Mouse (Mus musculus) heart, postnatal 0 days (tissue): ENCODE results near the gene Olfr819. TPM values are rescaled to one million over a fixed set of nuclear protein-coding genes. Genes with fewer than 3 reads are reported as not detected.
"Not testable (repeated sequence)": the region's sequence is repeated elsewhere in the genome, so short reads cannot be mapped to it uniquely, and the experiment has no call there.

Source experiments
- ATAC-seq: fragments of 200-750 bp; cut with Nextera tagmentation; 2 replicates; pipeline ENCODE4 v1.8.0; 2017; ENCODE audit warnings: low read depth, moderate number of reproducible peaks, moderate library complexity; ENCODE audit not compliant: insufficient read depth
- DNase-seq: peaks from one replicate; pipeline ENCODE4 v3.0.0-alpha.2; 2016; ENCODE audit warnings: low spot score
- H3K27ac ChIP-seq: fragments of 300-500 bp; sonication (generic); 2 replicates; pipeline ENCODE4 v1.5.1; 2014; ENCODE audit warnings: low read depth, mild to moderate bottlenecking
- H3K27me3 ChIP-seq: fragments of 300-500 bp; sonication (generic); 2 replicates; pipeline ENCODE4 v1.6.1; 2014; ENCODE audit warnings: low read length, mixed read lengths; ENCODE audit not compliant: control insufficient read depth, insufficient read depth
- H3K36me3 ChIP-seq: fragments of 300-500 bp; sonication (generic); replicated peaks from 2 replicates; pipeline ENCODE4 v1.6.1; 2014; ENCODE audit warnings: low read length, mixed read lengths; ENCODE audit not compliant: control insufficient read depth, insufficient read depth
- H3K4me1 ChIP-seq: fragments of 300-500 bp; sonication (generic); 2 replicates; pipeline ENCODE4 v1.6.1; 2014; ENCODE audit warnings: antibody characterized with exemption; ENCODE audit not compliant: control insufficient read depth, insufficient read depth
- H3K4me2 ChIP-seq: fragments of 300-500 bp; sonication (generic); 2 replicates; pipeline ENCODE4 v1.6.1; 2014; ENCODE audit warnings: low read depth, mild to moderate bottlenecking, low read length, moderate library complexity
- H3K4me3 ChIP-seq: fragments of 300-500 bp; sonication (generic); 2 replicates; pipeline ENCODE4 v1.5.1; 2014; ENCODE audit warnings: low read depth, low read length
- H3K9ac ChIP-seq: fragments of 300-500 bp; sonication (generic); replicated peaks from 2 replicates; pipeline ENCODE4 v1.6.1; 2014; ENCODE audit warnings: low read depth, low read length, mixed read lengths
- H3K9me3 ChIP-seq: fragments of 300-500 bp; sonication (generic); replicated peaks from 2 replicates; pipeline ENCODE4 v1.6.1; 2016; ENCODE audit warnings: low read length; ENCODE audit not compliant: control insufficient read depth
- CTCF ChIP-seq: IDR thresholded peaks from 2 replicates; pipeline ENCODE4 v1.5.1; 2016; ENCODE audit warnings: antibody characterized with exemption, control low read depth, low read depth
- EP300 ChIP-seq: IDR thresholded peaks from 2 replicates; pipeline ENCODE4 v1.6.1; 2016; ENCODE audit warnings: antibody characterized with exemption, low read depth
- WGBS: fragments of 180-500 bp; shearing (Covaris S2); extraction: QIAGEN DNeasy Blood & Tissue Kit; methylation state at CpG from one replicate; pipeline ENCODE4 v1.1.7; 2014; 5-methylcytosine and 5-hydroxymethylcytosine counted together
- polyA plus RNA-seq: library from polyadenylated mRNA; unstranded; fragments of >200 nt; fragmentation: Nextera tagmentation; extraction: Ambion mirVana; gene quantifications from 2 replicates; pipeline ENCODE4 v1.2.1, GENCODE M21; 2015
- total RNA-seq: library from RNA; depleted of rRNA; stranded (reverse); fragments of >200 nt; gene quantifications from 2 replicates; pipeline ENCODE4 v1.2.3, GENCODE M21; 2014; ENCODE audit warnings: low replicate concordance; rRNA removed

Gene Olfr819
- total RNA-seq: not detected in 2 replicates
- not detected in 2 replicates for polyA plus RNA-seq

DNA sequence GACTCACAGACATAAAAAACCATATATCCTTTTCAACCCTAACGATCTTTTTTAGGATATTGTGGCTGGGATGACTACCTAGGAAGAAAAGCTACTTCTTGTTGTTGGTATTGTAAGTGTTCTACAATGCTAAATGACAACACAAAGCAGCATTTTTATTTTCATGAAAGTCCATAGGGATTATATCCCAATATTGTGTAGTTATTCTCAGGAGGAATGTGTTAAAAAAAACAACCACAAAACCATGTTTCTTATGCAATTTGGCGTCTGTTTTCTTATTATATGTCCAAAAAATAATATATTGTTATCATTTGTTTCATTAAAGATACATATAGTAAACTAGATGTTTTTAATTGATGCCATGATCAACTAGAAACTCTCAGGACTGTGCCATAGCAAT, at the start of gene Olfr819:
Gene Olfr819 (minus strand): TSS at position 101 of the 400 bp plus-strand sequence.
- WGBS: 62% methylated on average over 2 of the region's 2 CpGs
- not testable (repeated sequence) for H3K36me3 ChIP-seq, H3K27me3 ChIP-seq, H3K9me3 ChIP-seq, H3K4me2 ChIP-seq, H3K27ac ChIP-seq, ATAC-seq, DNase-seq, H3K4me3 ChIP-seq, H3K4me1 ChIP-seq, H3K9ac ChIP-seq

DNA sequence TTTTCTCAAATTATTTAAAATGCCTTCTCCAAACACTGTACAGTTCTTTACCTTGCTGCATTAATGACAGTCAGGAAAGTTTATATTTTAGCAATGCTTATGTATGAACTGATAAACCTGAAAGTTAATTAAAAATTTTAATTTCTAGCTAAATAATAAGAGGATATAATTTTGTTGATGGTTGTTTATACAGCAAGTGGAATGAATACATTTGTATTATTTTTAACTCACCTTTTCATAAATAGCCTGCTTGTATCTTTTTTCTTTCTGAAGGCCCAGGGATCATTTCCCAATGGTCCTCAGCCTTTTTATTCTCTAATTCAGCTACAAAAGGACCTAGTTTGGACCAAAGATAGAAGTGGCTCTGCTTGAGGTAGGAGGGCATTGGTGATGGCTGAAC, 45.3 kb upstream of the Olfr819 start, which contains the start of gene Olfr820:
Gene Olfr820 (plus strand): TSS at position 301 of the 400 bp plus-strand sequence.
- H3K27me3 ChIP-seq: no peaks in the 10 kb centered on the region
- ATAC-seq: no peak
- no peak within 1 kb of the TSS for H3K4me2 ChIP-seq
- H3K4me1 ChIP-seq: no peaks in the 10 kb centered on the region
- no peak within 1 kb of the TSS for H3K27ac ChIP-seq
- DNase-seq: no peak
- TF ChIP-seq EP300: no peak
- TF ChIP-seq CTCF: no peak
- no peak within 1 kb of the TSS for H3K9ac ChIP-seq
- H3K4me3 ChIP-seq: no peak within 1 kb of the TSS
- no peaks in the 10 kb centered on the region for H3K36me3 ChIP-seq
- H3K9me3 ChIP-seq: no peaks in the 10 kb centered on the region

DNA sequence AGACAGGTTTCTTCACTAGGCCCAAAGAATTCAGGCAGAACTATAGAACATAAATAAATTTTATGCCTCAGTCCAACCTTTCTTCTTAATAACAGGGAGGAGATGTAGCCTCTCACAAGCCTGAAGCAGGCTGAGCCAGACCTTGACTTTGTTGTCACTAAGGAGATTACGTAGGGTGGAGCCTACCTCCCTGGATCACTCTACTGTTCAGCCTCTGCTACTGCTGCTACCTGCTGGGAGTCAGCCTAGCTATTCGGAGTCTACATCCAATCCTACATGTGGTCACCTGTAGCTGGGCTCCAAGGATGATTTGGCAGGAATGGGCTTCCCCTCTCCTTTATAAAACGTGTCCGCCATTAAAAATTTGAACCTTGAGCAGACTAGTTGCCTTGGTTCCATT, 38.3 kb upstream of the Olfr819 start:
- H3K4me3 ChIP-seq, H3K27me3 ChIP-seq, ATAC-seq, H3K9me3 ChIP-seq, H3K27ac ChIP-seq, H3K9ac ChIP-seq, H3K36me3 ChIP-seq, H3K4me1 ChIP-seq, DNase-seq, H3K4me2 ChIP-seq: not testable (repeated sequence)
- 74% methylated on average over 4 of the region's 4 CpGs for WGBS

DNA sequence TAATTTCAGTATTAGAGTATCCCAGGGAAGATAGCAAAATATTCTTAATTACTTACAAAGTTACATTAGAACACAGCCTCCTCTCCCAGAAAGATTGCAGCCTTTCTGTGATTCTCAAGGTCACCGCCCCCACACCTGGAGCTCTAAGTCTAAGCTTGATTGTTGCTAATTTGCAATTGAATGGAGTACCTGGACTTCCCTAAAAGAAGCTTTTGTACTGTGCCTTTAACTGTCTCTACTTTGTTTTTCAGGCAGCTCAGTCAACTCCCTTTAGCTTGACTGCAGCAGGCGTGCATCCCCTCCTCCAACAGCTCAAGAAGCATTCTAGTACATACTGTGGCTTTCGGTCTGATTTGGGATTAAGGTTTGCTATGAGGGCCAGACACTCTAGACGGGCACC, 37.0 kb upstream of the Olfr819 start:
- WGBS: 66% methylated on average over 4 of the region's 4 CpGs
- H3K27me3 ChIP-seq, H3K4me2 ChIP-seq, H3K4me1 ChIP-seq, DNase-seq, H3K9me3 ChIP-seq, H3K36me3 ChIP-seq, H3K27ac ChIP-seq, H3K9ac ChIP-seq, ATAC-seq, H3K4me3 ChIP-seq: not testable (repeated sequence)

DNA sequence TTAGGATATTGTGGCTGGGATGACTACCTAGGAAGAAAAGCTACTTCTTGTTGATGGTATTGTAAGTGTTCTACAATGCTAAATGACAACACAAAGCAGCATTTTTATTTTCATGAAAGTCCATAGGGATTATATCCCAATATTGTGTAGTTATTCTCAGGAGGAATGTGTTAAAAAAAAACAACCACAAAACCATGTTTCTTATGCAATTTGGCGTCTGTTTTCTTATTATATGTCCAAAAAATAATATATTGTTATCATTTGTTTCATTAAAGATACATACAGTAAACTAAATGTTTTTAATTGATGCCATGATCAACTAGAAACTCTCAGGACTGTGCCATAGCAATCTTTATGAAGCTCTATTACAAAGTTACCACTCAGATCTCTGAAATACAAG, 17.9 kb upstream of the Olfr819 start, which contains the start of gene Gm10310:
Gene Gm10310 (minus strand): TSS at position 101 of the 400 bp plus-strand sequence.
- WGBS: no CpG with 5 or more reads among the region's 1 CpGs
- not testable (repeated sequence) for H3K27ac ChIP-seq, H3K4me2 ChIP-seq, H3K27me3 ChIP-seq, DNase-seq, H3K9me3 ChIP-seq, H3K36me3 ChIP-seq, H3K4me1 ChIP-seq, ATAC-seq, H3K4me3 ChIP-seq, H3K9ac ChIP-seq

DNA sequence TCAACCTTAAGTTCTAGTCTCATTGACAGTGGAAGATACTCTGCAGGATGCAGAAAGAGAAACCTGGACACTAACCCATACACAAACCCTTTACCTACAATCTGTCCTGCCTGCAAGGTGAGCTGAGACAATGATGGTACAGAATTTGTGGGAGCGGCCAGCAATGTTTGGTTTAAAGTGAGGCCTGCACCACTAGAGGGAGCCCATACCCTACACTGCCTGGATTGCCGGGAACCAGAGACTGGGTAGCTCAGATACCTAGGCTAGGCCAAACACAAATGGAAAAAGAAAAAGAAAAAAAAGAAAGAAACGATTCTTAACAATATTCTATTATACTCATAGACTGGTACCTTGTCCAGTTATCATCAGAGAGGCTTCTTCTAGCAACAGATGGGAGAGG, 14.8 kb upstream of the Olfr819 start:
- H3K9me3 ChIP-seq, H3K4me3 ChIP-seq, DNase-seq, H3K4me2 ChIP-seq, H3K9ac ChIP-seq, H3K27me3 ChIP-seq, H3K27ac ChIP-seq, H3K36me3 ChIP-seq, H3K4me1 ChIP-seq, ATAC-seq: not testable (repeated sequence)
- WGBS: no CpG with 5 or more reads among the region's 3 CpGs

DNA sequence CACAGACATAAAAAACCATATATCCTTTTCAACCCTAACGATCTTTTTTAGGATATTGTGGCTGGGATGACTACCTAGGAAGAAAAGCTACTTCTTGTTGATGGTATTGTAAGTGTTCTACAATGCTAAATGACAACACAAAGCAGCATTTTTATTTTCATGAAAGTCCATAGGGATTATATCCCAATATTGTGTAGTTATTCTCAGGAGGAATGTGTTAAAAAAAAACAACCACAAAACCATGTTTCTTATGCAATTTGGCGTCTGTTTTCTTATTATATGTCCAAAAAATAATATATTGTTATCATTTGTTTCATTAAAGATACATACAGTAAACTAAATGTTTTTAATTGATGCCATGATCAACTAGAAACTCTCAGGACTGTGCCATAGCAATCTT, 9.0 kb upstream of the Olfr819 start, which contains the start of gene Olfr247:
Gene Olfr247 (minus strand): TSS at position 101 of the 400 bp plus-strand sequence.
- no CpG with 5 or more reads among the region's 2 CpGs for WGBS
- not testable (repeated sequence) for DNase-seq

DNA sequence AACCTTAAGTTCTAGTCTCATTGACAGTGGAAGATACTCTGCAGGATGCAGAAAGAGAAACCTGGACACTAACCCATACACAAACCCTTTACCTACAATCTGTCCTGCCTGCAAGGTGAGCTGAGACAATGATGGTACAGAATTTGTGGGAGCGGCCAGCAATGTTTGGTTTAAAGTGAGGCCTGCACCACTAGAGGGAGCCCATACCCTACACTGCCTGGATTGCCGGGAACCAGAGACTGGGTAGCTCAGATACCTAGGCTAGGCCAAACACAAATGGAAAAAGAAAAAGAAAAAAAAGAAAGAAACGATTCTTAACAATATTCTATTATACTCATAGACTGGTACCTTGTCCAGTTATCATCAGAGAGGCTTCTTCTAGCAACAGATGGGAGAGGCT, 5.9 kb upstream of the Olfr819 start:
- not testable (repeated sequence) for H3K9me3 ChIP-seq, H3K4me1 ChIP-seq, DNase-seq, H3K27me3 ChIP-seq, H3K4me3 ChIP-seq, H3K4me2 ChIP-seq, H3K27ac ChIP-seq, ATAC-seq, H3K9ac ChIP-seq, H3K36me3 ChIP-seq
- no CpG with 5 or more reads among the region's 3 CpGs for WGBS

More for the DNA sequence above, 9.0 kb upstream of the Olfr819 start, which contains the start of gene Olfr247:
- H3K27ac ChIP-seq, H3K4me3 ChIP-seq, H3K4me2 ChIP-seq, H3K9me3 ChIP-seq, H3K27me3 ChIP-seq, H3K9ac ChIP-seq, ATAC-seq, H3K4me1 ChIP-seq, H3K36me3 ChIP-seq: not testable (repeated sequence)

DNA sequence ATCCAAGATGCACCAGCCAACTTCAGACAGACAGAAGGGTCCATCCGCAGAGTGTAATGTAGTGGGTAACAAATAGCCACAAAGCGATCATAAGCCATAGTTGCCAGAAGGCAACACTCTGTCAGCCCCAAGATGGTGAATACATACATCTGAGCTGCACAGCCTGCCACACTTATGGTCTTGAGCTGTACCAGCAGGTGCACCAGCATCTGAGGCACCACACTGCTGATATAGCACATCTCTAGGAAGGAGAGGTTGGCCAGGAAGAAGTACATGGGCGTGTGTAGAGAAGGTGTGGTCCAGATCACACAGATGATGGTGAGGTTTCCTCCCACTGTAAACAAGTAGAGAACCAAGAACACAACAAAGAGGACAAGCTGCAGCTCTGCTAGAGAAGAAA, 834 bp downstream of the Olfr819 start:
- not testable (repeated sequence) for ATAC-seq, H3K27me3 ChIP-seq, H3K36me3 ChIP-seq, DNase-seq, H3K4me1 ChIP-seq, H3K27ac ChIP-seq, H3K4me3 ChIP-seq, H3K9me3 ChIP-seq, H3K9ac ChIP-seq, H3K4me2 ChIP-seq
- 94% methylated on average over 2 of the region's 3 CpGs for WGBS
